Mouse (Mus musculus): ENCODE results near the gene Olfr288.

DNA sequence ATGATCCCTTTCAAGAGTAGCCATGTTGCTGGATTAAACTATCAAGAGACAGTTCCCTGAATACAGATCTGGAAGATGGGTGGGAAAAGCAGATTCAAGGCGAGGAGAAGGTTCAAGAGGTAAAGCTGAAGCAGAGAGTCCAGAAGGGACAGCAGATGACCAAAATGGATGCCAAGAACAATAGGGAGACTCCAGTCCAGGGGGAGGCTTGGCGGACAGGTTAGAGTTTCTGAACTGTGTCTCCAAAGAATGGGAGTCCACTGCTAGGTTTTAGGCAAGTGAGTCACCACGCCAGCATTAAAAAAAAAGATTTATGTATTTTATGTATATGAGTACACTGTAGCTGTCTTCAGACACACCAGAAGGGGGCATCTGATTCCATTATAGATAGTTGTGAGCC lies 40.7 kb downstream of the Olfr288 start:
- TF ChIP-seq CTCF (IDR thresholded peaks at IDR 0.05; ENCODE audit: insufficient read depth, low read depth, low read length) (no peak), POLR2A (IDR thresholded peaks at IDR 0.05; ENCODE audit: insufficient read depth, low read depth, low read length) (no peak)
